Mouse (Mus musculus) spleen, adult 2 months (tissue): ENCODE data around the gene Tbx18.

Source experiments
- CTCF ChIP-seq: fragments of 200-500 bp; IDR thresholded peaks from 2 replicates; pipeline ENCODE4 v1.5.1; 2011; ENCODE audit warnings: mild to moderate bottlenecking, inconsistent platforms; ENCODE audit not compliant: insufficient read depth, insufficient read length, insufficient replicate concordance; ENCODE audit errors: extremely low read depth
- POLR2A ChIP-seq: fragments of 200-500 bp; IDR thresholded peaks from 2 replicates; pipeline ENCODE4 v1.6.1; 2011; ENCODE audit warnings: low read depth, low read length, inconsistent platforms

GRCm38 (mm10) chr9:87738123-87738522 lies 7.1 kb upstream of the Tbx18 start:
- TF ChIP-seq POLR2A (no peak), CTCF (no peak)
